Mouse (Mus musculus): Measurements from ENCODE around the gene Ppcdc. TPM values are rescaled to one million over a fixed set of nuclear protein-coding genes. Genes with fewer than 3 reads are reported as not detected.
"Not testable (repeated sequence)": the region's sequence is repeated elsewhere in the genome, so short reads cannot be mapped to it uniquely, and the experiment has no call there.

The Ppcdc gene
- polyA plus RNA-seq, 1 experiment from 2014 or later, result 15.0 TPM

- Histone ChIP-seq H3K4me1 (peaks cover 47% of the 10 kb centered on the region), H3K9ac (no peak overlapping the region)
- 52% methylated on average over 4 of the region's 4 CpGs for WGBS
These were observed 11.5 kb downstream of the Ppcdc start for GRCm38 (mm10) chr9:57428391-57428790.

GRCm38 (mm10) chr9:57427937-57428336, 12.0 kb downstream of the Ppcdc start:
- Histone ChIP-seq H3K9me3 (no peaks in the 10 kb centered on the region), H3K4me2 (no peak overlapping the region), H3K27me3 (replicated peaks) (no peaks in the 10 kb centered on the region), H3K36me3 (0 out of 2 replicates have a peak, but pooled peaks cover 2% of the 10 kb centered on the region), H3K9ac (no peak overlapping the region), H3K4me1 (peaks cover 42% of the 10 kb centered on the region), H3K4me3 (no peak overlapping the region), H3K27ac (replicated peaks) (no peak overlapping the region)
- WGBS, result 64% methylated on average over 4 of the region's 4 CpGs
- ATAC-seq (ENCODE audit: extremely low read depth, insufficient number of reproducible peaks, low FRiP score, low TSS enrichment), result no peak

More at GRCm38 (mm10) chr9:57428391-57428790, 11.5 kb downstream of the Ppcdc start:
- no peak overlapping the region for H3K4me2 ChIP-seq
- 0 out of 2 replicates have a peak overlapping the region, but pooled peaks have one; percentile 12 for H3K27ac ChIP-seq (replicated peaks)
- ATAC-seq (ENCODE audit: extremely low read depth, insufficient number of reproducible peaks, low FRiP score, low TSS enrichment), result no peak
- no peaks in the 10 kb centered on the region for H3K9me3 ChIP-seq
- no peaks in the 10 kb centered on the region for H3K27me3 ChIP-seq (replicated peaks)
- 0 out of 2 replicates have a peak, but pooled peaks cover 2% of the 10 kb centered on the region for H3K36me3 ChIP-seq
- no peak overlapping the region for H3K4me3 ChIP-seq

- H3K9me3 ChIP-seq; H3K27ac ChIP-seq (replicated peaks); ATAC-seq (ENCODE audit: extremely low read depth, insufficient number of reproducible peaks, low FRiP score, low TSS enrichment); H3K9ac ChIP-seq; H3K4me3 ChIP-seq; H3K27me3 ChIP-seq (replicated peaks); H3K36me3 ChIP-seq; H3K4me2 ChIP-seq: not testable (repeated sequence)
- 93% methylated on average over 4 of the region's 4 CpGs for WGBS
- peaks cover 40% of the 10 kb centered on the region for H3K4me1 ChIP-seq
These were observed 12.8 kb downstream of the Ppcdc start for GRCm38 (mm10) chr9:57427123-57427522.

GRCm38 (mm10) chr9:57425116-57425515, 14.8 kb downstream of the Ppcdc start:
- Histone ChIP-seq H3K27me3 (replicated peaks) (no peaks in the 10 kb centered on the region), H3K4me2 (no peak overlapping the region), H3K9me3 (no peaks in the 10 kb centered on the region), H3K4me3 (no peak overlapping the region), H3K36me3 (0 out of 2 replicates have a peak, but pooled peaks cover 2% of the 10 kb centered on the region), H3K9ac (no peak overlapping the region), H3K4me1 (peaks cover 60% of the 10 kb centered on the region), H3K27ac (replicated peaks) (peak overlapping the region; percentile 62)
- WGBS, result 53% methylated on average over 3 of the region's 3 CpGs
- ATAC-seq (ENCODE audit: extremely low read depth, insufficient number of reproducible peaks, low FRiP score, low TSS enrichment), result no peak

GRCm38 (mm10) chr9:57424066-57424465, 15.9 kb downstream of the Ppcdc start:
- 29% methylated on average over 6 of the region's 6 CpGs for WGBS
- H3K9ac ChIP-seq, result no peak overlapping the region; the same call in 1 of the 2 replicates
- 0 out of 2 replicates have a peak, but pooled peaks cover 2% of the 10 kb centered on the region for H3K36me3 ChIP-seq
- H3K4me1 ChIP-seq, result peaks cover 66% of the 10 kb centered on the region
- no peak overlapping the region for H3K4me3 ChIP-seq
- peak overlapping the region; percentile 12; the same call in 1 of the 2 replicates for H3K27ac ChIP-seq (replicated peaks)
- no peaks in the 10 kb centered on the region for H3K9me3 ChIP-seq
- H3K4me2 ChIP-seq, result no peak overlapping the region
- H3K27me3 ChIP-seq (replicated peaks), result no peaks in the 10 kb centered on the region
- no peak for ATAC-seq (ENCODE audit: extremely low read depth, insufficient number of reproducible peaks, low FRiP score, low TSS enrichment)

GRCm38 (mm10) chr9:57421688-57422111, 18.2 kb downstream of the Ppcdc start:
- WGBS, result 52% methylated on average over 5 of the region's 5 CpGs
- Histone ChIP-seq H3K9ac (peak overlapping the region; percentile 57), H3K36me3 (0 out of 2 replicates have a peak, but pooled peaks cover 5% of the 10 kb centered on the region), H3K27ac (replicated peaks) (peak overlapping the region; percentile 92), H3K4me3 (no peak overlapping the region), H3K27me3 (replicated peaks) (no peaks in the 10 kb centered on the region; the same call in 1 of the 2 replicates), H3K9me3 (no peaks in the 10 kb centered on the region), H3K4me1 (peaks cover 50% of the 10 kb centered on the region), H3K4me2 (0 out of 2 replicates have a peak overlapping the region, but pooled peaks have one; percentile 55)
- no peak for ATAC-seq (ENCODE audit: extremely low read depth, insufficient number of reproducible peaks, low FRiP score, low TSS enrichment)

- Histone ChIP-seq H3K4me2 (peak overlapping the region; percentile 55), H3K9me3 (no peaks in the 10 kb centered on the region), H3K27ac (replicated peaks) (peak overlapping the region; percentile 92), H3K9ac (peak overlapping the region; percentile 57), H3K4me1 (peaks cover 50% of the 10 kb centered on the region), H3K36me3 (0 out of 2 replicates have a peak, but pooled peaks cover 4% of the 10 kb centered on the region), H3K4me3 (no peak overlapping the region), H3K27me3 (replicated peaks) (no peaks in the 10 kb centered on the region; the same call in 1 of the 2 replicates)
- ATAC-seq (ENCODE audit: extremely low read depth, insufficient number of reproducible peaks, low FRiP score, low TSS enrichment), result no peak
- WGBS, result 33% methylated on average over 9 of the region's 9 CpGs
These were observed 18.8 kb downstream of the Ppcdc start for GRCm38 (mm10) chr9:57421121-57421571.

- peak overlapping the region; percentile 57 for H3K9ac ChIP-seq
- H3K4me3 ChIP-seq, result no peak overlapping the region
These were observed 19.4 kb downstream of the Ppcdc start for GRCm38 (mm10) chr9:57420321-57421120.

GRCm38 (mm10) chr9:57419521-57420267, 20.2 kb downstream of the Ppcdc start:
- Histone ChIP-seq H3K9ac (peak overlapping the region; percentile 57), H3K4me2 (peak overlapping the region; percentile 55), H3K4me1 (peaks cover 47% of the 10 kb centered on the region), H3K9me3 (no peaks in the 10 kb centered on the region), H3K27me3 (replicated peaks) (no peaks in the 10 kb centered on the region; the same call in 1 of the 2 replicates), H3K36me3 (peaks cover 7% of the 10 kb centered on the region; the same call in 1 of the 2 replicates), H3K27ac (replicated peaks) (peak overlapping the region; percentile 92), H3K4me3 (no peak overlapping the region)
- 75% methylated on average over 16 of the region's 16 CpGs for WGBS
- ATAC-seq (ENCODE audit: extremely low read depth, insufficient number of reproducible peaks, low FRiP score, low TSS enrichment), result no peak

More at GRCm38 (mm10) chr9:57420321-57421120, 19.4 kb downstream of the Ppcdc start:
- Histone ChIP-seq H3K9me3 (no peaks in the 10 kb centered on the region), H3K4me2 (peak overlapping the region; percentile 55), H3K36me3 (0 out of 2 replicates have a peak, but pooled peaks cover 4% of the 10 kb centered on the region), H3K27me3 (replicated peaks) (no peaks in the 10 kb centered on the region; the same call in 1 of the 2 replicates), H3K4me1 (peaks cover 52% of the 10 kb centered on the region), H3K27ac (replicated peaks) (peak overlapping the region; percentile 92)
- peak; percentile 72 for ATAC-seq (ENCODE audit: extremely low read depth, insufficient number of reproducible peaks, low FRiP score, low TSS enrichment)
- 7% methylated on average over 20 of the region's 20 CpGs for WGBS

- no peak for ATAC-seq (ENCODE audit: extremely low read depth, insufficient number of reproducible peaks, low FRiP score, low TSS enrichment)
- H3K9ac ChIP-seq, result peak overlapping the region; percentile 40; the same call in 1 of the 2 replicates
- H3K27ac ChIP-seq (replicated peaks), result no peak overlapping the region
- H3K4me2 ChIP-seq, result no peak overlapping the region
- 73% methylated on average over 8 of the region's 8 CpGs for WGBS
- no peaks in the 10 kb centered on the region for H3K9me3 ChIP-seq
- H3K36me3 ChIP-seq, result peaks cover 18% of the 10 kb centered on the region; the same call in 1 of the 2 replicates
- H3K4me3 ChIP-seq, result no peak overlapping the region
- peaks cover 34% of the 10 kb centered on the region for H3K4me1 ChIP-seq
- no peaks in the 10 kb centered on the region; the same call in 1 of the 2 replicates for H3K27me3 ChIP-seq (replicated peaks)
These were observed 22.6 kb downstream of the Ppcdc start for GRCm38 (mm10) chr9:57417341-57417740.

All from heart, embryonic 13.5 days (tissue).